Mouse (Mus musculus): ENCODE results near the gene Dpep3. TPM values are rescaled to one million over a fixed set of nuclear protein-coding genes. Genes with fewer than 3 reads are reported as not detected.

Gene Dpep3
- total and polyA plus RNA-seq, 3 experiments, result 0.21 TPM; not detected in 2

DNA sequence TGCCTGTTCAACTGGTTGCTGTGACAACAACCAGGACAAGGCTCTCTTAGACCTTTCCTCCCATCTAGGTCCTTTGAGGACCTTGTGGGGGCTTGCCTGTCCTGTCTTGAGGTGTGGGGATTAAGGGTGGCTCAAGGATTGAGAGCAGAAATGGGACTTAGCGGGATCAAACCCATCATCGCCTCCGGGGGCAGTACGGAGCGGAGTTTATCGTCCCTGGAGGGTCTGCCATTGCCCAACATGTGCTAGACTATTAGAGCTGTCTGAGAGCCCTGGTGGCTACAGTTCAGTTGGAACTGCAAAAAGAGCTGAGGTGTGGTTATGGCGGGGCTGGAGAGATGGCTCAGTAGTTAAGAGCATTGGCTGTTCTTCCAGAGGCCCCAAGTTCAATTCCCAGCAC is 3.9 kb downstream of the Dpep3 start:
- DNase-seq, result no peak

DNA sequence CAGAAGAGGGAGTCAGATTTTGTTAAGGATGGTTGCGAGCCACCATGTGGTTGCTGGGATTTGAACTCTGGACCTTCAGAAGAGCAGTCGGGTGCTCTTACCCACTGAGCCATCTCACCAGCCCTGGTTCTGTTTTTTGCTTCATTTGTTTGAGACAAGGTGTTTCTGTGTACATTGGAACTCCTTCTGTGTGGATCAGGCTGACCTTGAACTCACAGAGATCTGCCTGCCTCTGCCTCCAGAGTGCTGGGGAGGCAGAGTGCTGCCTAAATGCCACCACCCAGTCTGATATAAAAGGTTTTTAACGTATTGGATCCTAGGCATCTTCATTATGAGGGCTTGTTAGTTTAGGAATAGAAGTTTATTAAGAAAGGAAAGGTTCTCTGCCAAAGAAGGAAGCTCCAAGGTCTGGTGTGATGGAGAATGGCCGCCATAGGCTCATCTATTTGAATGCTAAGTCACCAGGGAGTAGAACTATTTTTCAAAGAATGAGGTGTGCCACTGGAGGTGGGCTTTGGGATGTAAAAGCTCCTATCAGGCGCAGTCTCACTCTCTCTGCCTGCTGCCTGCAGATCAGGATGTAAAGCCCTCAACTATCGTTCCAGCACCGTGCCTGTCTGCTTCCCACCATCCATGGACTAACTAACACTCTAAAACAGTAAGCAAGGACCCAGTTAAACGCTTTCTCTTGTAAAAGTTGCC is 8.1 kb downstream of the Dpep3 start:
- no peak for DNase-seq

DNA sequence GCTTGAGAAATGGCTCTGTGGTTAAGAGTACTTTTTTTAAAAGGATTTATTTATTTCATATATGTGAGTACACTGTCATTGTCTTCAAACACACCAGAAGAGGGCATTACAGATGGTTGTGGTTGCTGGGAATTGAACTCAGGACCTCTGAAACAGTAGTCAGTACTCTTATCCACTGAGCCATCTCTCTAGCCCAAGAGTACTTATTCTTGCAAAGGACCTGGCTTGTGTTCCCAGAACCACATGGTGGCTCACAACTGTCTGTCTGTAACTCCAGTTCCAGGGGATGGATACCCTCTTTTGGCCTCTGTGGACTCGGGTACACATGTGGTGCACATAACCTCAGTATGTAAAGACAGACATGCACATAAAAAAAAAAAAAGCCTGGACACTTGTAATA is 9.9 kb downstream of the Dpep3 start:
- no peak for DNase-seq

DNA sequence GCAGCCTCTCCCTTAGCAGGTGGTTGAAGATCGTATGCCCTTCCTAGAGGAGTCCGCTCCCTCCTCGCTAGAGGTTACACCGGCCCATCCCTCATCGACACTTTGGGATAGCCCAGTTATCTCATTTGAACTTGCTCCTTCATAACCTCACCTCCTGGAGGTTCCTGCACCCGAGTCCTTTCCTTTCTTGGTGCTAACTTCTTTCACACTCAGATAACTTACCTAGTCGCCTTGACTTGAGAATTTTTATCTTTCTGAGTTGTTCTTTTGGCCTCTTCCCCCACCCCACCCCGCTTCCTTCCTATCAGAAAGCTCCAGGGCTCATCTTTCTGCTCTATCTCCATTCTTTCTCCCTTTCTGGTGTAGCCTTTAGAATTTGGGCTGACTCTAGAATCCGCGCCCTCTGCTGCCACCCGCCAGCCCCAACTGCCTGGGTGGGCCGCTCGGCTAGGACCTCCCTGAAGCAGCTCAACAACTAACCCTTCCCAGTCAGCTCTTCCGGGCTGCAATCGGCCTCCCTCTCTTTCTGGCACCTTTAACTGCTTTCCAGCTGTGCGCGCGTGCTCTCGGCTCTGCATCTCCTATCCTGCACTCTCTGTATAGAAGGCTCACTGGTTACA is 12.4 kb downstream of the Dpep3 start:
- no peak for DNase-seq

DNA sequence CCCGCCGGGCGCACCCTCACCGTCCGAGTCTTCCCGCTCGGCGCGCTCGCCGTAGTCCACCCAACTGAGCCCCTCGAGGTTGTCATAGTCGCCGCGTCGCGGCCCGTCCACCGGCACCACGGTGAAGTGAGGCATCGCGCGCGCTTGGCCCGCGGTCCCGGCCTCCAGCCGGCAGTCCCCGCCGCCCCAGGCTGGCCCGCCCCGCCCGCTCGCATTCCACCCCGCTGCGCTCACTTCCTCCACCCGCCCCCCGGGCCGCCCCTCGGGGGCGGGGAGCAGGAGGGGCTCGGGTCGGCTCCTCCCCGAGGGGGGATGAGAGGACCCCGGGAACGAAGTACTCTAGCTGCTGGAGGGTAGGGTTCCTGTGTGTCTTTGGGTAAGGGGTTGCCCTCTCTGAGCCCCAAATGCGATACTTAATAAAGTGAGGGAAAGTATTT is 13.3 kb downstream of the Dpep3 start, which contains the start of gene Slc12a4:
Slc12a4 (minus strand) TSS at position 193 of the 437 bp plus-strand sequence.
- peak; percentile 92 for DNase-seq

DNA sequence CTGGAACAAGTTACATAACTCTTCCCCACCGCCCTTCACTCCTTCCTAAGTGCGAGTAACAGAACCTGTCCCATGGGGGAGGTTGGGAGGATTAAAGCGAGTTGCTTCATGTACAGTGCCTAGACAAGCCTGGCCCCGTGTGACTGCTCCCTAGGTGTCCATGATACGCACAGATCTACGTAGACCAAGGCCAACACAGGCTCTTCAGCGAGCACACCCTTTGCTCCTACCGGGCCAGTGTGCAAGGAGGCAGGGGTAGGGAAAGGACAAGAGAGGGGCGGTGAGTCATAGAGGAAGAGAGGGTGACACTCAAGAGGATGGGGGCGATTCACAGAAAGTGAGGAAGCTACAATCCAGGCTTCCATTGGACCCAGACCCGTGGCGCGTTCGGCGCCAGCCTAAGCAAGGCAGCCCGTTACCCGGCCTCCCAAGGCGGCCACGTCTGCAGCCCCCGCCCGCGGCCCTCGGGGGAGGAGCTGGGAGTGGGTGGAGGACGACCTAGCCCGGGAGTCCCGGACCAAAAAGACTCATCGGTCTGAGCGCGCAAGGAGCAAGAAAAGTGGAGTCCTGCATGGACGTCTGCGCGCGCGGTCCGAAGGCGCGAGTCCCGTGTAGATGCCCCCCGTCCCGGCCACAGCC is 13.8 kb downstream of the Dpep3 start:
- peak; percentile 81 for DNase-seq

DNA sequence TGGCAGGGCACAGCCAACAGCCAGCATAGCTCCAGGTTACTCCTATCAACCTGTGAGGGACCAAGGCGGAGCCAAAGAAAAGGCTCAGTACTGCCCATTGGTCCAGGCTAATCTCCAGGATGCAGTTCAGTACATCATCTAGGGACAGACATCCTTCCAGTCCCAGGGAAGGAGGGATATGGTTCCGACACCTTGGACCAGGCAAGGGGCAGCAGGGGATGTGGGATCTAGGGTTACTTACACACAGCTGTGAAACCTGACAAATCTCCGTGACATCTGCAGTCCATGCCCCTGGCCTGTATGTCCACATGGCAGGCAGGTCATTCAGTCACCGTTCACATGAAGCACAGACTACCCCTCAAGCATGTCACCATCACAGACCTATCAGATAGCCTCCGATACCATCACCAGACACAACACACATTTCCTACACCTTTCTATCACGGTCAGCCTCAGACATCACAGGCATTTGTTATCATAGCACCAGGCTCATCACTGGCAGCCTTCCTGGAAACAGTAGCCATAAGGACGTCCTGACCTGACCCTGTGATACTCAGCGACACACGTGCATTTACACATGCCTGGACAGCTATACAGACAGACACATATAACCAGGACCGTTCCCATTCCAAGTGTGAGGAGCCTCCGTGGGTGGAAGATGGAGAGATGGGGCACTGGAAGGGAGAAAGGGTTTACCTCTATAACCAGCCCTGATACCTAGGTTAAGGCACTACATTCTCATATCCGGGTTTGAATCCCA is 14.5 kb downstream of the Dpep3 start:
- DNase-seq, result no peak

DNA sequence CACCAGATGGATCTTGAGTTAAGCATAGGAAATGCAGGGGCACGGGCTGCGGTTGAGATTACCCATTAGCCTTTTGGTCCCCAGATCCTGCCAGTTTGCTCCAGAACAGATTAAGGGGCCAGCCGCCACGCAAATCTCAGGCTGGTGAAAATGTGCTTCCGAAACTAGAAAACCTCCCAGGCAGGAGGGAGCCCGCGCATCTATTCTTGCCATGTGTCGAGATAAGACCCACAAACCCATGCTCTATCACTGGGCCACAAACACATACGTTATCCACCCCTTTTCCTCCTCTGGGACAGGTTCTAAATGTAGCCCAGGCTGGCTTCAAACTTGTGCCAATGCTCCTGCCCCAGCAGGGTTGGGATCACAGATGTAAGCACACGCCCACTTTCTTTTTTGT is 17.7 kb downstream of the Dpep3 start:
- DNase-seq, result no peak

DNA sequence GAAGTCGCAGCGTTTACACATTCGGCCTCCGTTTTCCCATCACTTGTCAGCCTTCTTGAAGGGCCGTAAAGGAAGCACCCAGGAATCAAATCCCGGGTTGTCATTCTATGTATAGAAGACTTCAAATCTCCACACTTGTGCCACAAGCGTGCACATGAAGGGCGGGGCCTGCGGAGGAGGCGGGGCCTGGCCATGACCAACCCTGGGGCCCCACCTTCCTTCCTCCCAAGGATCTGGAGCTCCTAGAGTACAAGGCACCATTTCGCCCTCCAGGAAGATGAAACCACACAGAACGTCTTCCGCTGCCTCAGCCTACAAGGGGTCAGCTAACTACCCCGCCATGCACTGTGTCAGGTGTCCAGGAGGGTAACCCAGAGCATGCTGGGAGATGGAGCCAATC is 18.1 kb downstream of the Dpep3 start:
- no peak for DNase-seq

DNA sequence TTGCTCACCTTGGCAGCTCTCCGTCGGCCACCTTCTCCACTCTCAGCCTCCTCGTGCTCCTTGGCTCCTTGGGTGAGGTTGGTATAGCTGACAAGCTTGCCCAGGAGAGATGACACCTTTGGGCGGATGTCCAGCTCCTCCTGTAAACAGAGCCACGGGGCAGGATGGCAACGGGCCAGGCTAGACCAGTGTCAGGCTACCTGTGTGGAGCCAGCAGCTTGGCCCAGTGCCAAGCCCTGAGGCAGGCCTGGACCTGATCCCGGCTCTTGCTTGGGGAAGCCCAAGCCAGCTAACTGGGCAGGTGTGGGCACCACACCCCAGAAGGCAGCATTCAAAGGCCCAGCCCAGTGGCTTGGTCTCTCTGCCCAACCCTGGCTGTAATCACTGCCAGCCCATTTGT is 19.9 kb downstream of the Dpep3 start:
- peak; percentile 28 for DNase-seq

DNA sequence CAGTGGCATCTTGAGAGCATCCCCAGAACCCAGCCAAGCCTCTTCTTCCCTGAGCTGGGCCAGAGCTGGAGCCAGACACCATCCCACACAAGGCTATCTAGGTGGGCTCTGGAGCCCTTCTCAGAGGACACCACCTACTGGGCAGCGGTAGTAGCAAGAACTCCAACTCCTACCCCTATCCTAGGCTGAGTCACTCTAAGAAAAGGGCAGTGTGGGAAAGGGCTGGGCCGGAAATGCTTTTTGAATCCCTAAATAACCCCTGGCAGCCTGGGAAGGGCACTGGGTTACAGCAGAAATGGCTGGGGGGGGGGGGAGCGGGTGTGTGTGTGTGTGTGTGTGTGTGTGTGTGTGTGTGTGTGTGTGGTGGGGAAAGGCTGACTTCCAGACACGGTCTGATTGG is 21.4 kb downstream of the Dpep3 start:
- peak; percentile 76 for DNase-seq

DNA sequence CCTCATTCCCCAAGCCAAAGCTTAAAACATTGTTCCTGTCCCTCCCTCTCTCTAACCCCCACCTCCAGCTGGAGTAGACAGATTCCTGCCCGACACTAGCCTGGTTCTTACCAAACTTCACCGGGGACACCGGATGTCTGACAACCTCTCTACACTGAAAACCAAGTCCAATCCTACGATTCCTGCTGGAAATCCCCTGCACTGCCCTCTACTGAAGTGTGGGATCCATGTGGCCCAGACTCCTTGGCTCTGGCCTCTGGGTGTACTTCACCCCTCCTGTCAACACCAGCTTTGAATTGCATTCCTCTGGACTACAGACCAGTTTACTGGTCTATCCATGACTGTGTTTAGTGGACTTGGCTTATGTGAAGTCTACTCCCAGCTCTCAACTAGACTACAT is 22.7 kb downstream of the Dpep3 start:
- no peak for DNase-seq

DNA sequence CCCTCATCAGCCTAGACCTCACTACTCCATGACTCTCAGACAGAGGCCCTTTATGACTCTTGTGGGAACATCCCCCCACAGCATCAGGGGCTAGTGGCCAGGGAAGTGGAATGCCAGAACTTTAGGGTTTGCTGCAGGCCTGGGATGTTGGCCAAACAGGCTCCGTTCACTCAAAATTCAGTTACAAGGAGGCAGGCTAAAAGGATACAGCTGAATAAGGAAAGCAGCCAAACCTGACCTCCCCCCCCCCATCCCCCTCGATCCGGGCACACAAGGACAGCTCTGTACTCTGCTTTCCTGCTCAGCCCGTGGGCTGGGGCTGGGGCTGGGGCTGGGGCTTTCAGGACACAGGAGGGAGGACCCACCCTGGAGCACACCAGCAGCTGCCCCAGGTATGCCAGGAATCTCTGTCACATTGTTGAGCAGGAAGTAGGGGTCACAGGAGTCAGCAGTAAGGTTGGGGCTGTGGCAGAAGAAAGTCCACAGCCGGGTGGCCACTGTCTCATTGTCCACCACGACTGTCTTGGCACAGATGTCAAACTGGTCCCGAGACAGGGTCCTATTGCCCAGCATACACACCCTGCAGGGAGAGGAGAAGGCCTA is 28.1 kb downstream of the Dpep3 start:
- no peak for DNase-seq

DNA sequence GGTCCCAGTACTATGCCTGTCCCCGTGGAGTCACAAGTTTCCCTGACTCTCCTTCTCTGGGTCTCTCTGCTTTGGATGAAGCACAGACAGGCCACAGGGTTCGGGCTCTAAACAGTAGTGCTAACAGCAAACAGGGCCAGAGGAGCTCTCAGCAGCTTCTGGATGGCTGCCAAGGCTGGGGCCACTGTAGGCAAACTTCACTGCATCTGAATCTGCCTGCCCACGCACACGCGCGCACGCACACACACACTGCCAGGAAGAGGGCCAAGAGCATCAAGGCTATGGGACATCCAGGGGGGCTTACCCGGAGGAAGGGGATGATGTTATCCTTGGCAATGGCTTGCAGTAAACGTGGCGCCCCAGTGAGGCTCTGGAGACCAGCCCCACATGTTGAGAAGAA is 29.9 kb downstream of the Dpep3 start:
- DNase-seq, result peak; percentile 48

DNA sequence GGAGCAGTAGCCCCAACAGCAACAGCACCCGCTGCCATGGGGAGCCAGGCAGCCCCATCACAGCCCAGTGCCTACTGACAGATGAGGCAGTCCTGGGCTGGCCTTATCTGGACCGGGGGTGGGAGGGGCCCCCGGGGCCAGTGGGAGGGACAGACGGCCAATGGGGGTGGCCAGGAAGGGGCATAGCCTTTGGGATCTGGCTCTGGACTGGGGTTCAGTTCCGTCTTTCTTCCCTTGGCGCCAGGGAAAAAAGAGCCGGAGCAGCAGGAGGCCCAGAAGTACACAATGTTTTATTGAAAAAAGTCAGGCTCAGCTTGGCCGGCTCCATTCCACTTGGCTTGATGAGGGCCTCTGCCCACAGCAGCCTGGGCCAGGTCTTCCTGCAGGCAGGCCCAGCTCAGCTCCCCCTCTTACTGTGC is 35.9 kb downstream of the Dpep3 start, which contains the start of gene Lcat:
Lcat (minus strand) TSS at position 62 of the 419 bp plus-strand sequence.
- DNase-seq, result peak; percentile 37

DNA sequence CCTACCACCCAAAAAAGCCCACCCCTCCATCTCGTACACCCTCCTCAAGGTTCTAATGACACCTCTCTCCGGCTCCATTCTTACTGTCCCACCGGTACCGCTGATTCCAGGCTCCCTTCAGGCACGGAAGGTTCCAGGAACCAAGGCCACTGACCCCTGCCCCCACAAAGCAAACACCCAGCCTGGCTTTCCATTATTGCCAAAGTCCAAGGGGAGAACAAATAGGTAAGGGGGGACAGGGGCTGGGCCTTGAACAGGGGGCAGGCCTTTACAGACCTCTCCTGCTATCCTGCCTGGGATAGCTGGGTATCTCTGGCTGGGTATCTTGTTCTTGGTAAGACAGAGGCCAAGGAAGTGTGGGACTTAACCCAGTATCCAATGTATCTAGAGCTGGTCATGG is 36.7 kb downstream of the Dpep3 start:
- DNase-seq, result no peak

DNA sequence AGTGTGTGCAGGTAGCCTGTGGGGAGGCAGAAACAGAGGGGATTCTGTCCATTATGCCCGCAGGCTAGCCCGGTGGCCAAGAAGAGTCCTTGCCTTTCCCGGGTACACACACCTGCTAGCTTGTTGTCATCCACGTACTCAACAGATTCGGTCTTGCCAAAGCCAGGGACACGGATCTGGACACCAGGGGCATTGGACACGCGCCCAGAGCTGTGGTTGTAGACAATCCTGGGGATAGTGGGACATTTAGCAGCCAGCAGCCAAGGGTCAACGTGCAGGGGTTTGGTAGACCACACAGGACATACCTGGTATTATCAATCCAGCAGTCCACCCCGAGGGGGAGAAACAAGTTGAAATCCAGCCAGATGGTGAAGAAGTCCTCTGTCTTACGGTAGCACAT is 37.2 kb downstream of the Dpep3 start:
- no peak for DNase-seq

DNA sequence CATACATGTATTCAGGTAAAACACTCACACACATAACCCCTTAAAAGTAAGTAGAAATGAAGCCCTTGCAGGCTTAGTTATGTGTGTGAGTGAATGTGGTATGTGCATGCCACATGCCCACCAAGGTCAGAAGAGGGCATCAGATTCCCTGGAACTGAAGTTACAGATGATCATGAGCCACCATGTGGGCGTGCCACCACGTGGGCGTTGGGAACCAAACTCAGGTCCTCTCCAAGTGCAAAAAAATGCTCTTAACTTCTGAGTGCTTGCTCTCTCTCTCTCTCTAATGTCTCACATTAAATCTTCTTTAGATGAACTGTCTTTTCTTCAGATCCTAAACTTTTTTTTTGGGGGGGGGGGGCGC is 40.9 kb downstream of the Dpep3 start, which contains the start of gene Psmb10:
Psmb10 (minus strand) TSS at position 139 of the 364 bp plus-strand sequence.
- peak; percentile 75 for DNase-seq

DNA sequence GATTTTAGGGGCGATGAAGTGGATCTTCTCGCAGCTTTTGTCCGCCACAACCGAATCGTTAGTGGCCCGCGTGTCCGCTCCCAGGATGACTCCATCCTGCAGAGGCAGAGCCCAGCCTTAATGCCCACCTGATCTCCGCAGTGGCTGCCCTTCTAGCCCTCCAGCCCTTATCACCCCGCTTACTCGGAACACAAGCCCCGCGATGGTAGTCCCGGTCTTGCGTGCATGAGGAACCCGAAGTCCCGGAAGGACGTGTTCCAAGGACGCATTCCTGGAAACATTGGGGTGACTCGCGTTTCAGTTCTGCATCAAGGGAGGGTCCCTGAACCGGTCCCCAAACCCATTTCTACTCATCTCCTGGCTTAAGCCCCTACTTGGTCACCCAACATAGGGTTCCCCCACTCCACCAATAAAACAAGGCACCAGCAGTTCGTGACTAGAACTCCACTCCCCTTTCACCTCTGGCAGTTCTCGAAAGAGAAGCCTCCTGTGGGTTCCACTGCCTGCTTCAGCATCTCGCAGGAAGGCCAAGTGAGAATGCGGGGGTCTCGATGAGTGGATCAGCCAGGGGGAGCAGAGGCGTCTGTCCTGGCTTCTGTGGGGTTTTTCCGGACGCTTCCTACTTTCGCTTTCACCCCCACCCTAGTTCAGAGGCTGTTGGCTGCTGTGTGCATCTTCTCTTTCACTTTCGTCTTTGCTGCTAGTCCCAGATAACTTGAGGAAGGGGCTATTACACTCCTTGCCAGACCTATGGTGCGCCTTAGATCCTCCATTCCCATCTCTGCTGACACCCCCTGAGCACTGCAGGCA is 41.5 kb downstream of the Dpep3 start:
- DNase-seq, result peak; percentile 77

DNA sequence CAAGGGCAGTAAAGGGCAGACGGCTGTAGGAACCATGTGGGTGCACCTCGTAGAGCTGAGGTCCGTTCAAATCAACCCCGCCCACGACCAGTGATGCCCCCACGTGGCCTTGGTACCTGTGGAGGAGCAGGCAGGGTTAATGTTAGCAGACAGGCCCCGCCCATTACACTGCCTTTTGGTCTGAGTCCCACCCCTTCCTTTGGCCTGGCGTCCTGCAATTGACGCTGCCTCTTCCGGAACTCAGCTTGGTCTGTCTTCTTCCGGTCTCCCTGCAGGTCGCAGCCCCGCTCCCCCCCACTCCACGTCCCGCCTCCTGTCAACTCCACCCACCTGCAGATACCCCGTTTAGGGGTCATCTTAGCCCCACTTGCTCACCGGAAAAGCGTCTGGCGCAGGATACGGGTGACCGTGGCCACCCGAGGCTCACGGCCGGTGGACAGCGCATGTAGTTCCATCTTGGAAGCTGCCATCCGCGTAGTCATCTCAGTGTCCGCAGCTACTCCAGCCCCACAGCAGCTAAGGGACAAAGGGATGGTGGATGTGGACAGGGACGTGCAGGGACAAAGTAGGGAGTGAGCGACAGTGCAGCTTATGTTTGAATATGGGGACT is 42.3 kb downstream of the Dpep3 start:
- DNase-seq, result peak; percentile 95

Data from adrenal gland, adult 2 months (tissue).